In genomic region chr4:59340714-59341113, GRCm38 (mm10) we compare ENCODE assay signal across 9 mouse cellular contexts.
DNase-seq lines count a peak whose midpoint lies in the region; ATAC-seq and TF ChIP-seq lines count a peak whose summit lies in the region.
"Had no signal": no experiment of that assay in that cellular context is flagged by ENCODE, and none has a peak within 500 bp of the region (broad histone marks: within the 10 kb centered on the region; RNA-seq: fewer than 3 reads in every experiment).

No protein-coding gene starts in this region.

- no peak overlapping the region for H3K27ac ChIP-seq in cerebellum, adult 2 months (ENCODE audit: insufficient read depth, low read length)
- no peak overlapping the region for H3K27ac ChIP-seq in hindbrain, embryonic 11.5 days (ENCODE audit: low read depth, low read length)
- no peak overlapping the region for H3K27ac ChIP-seq in lung, postnatal 0 days (ENCODE audit: low read length)

- no peak overlapping the region for H3K9ac ChIP-seq in hindbrain, embryonic 11.5 days (ENCODE audit: low read depth, low read length)
- no peak overlapping the region for H3K9ac ChIP-seq in lung, postnatal 0 days (replicated peaks; ENCODE audit: low read depth)

- no peaks in the 10 kb centered on the region for H3K9me3 ChIP-seq in hindbrain, embryonic 11.5 days (ENCODE audit: control insufficient read depth, low read length)
- no peaks in the 10 kb centered on the region for H3K9me3 ChIP-seq in lung, postnatal 0 days (ENCODE audit: low read length)

- no peak for TF ChIP-seq EP300 in lung, postnatal 0 days (IDR thresholded peaks at IDR 0.05)

- 1% methylated on average over 3 of the region's 3 CpGs for WGBS in cerebellum, adult 2 months
- under 1% methylated on average over 3 of the region's 3 CpGs for WGBS in hindbrain, embryonic 11.5 days
- WGBS in lung, postnatal 0 days, result 0% methylated on average over 3 of the region's 3 CpGs

- no peak overlapping the region for H3K4me3 ChIP-seq in cerebellum, adult 2 months (replicated peaks; ENCODE audit: insufficient read depth, low read depth, low read length)
- no peak overlapping the region for H3K4me3 ChIP-seq in hindbrain, embryonic 11.5 days (ENCODE audit: low read depth, low read length)
- H3K4me3 ChIP-seq in lung, postnatal 0 days (ENCODE audit: low read depth, low read length), result no peak overlapping the region
- H3K4me3 ChIP-seq: myocyte had no signal

- H3K36me3 ChIP-seq in hindbrain, embryonic 11.5 days (ENCODE audit: control insufficient read depth, insufficient read depth, low read length), result no peaks in the 10 kb centered on the region
- no peaks in the 10 kb centered on the region for H3K36me3 ChIP-seq in lung, postnatal 0 days (ENCODE audit: insufficient read depth, low read length)

- no peak for TF ChIP-seq POLR2A in cerebellum, adult 2 months (IDR thresholded peaks at IDR 0.05; ENCODE audit: borderline replicate concordance, insufficient read depth, low read length)

- peak; percentile 93 for ATAC-seq in frontal cortex, adult (ENCODE audit: low TSS enrichment)
- ATAC-seq in hindbrain, embryonic 11.5 days (ENCODE audit: low FRiP score), result peak; percentile 77
- peak; percentile 84 for ATAC-seq in lung, postnatal 0 days

- no peaks in the 10 kb centered on the region for H3K27me3 ChIP-seq in cerebellum, adult 2 months (ENCODE audit: control insufficient read depth, insufficient read depth, low read length)
- H3K27me3 ChIP-seq in hindbrain, embryonic 11.5 days (ENCODE audit: control insufficient read depth, insufficient read depth, low read length), result no peaks in the 10 kb centered on the region
- H3K27me3 ChIP-seq in lung, postnatal 0 days (replicated peaks; ENCODE audit: insufficient read depth, low read length), result no peaks in the 10 kb centered on the region

- no peaks in the 10 kb centered on the region for H3K4me1 ChIP-seq in cerebellum, adult 2 months (ENCODE audit: control insufficient read depth, insufficient read depth, low read length)
- H3K4me1 ChIP-seq in hindbrain, embryonic 11.5 days (replicated peaks; ENCODE audit: control insufficient read depth, insufficient read depth, low read length), result no peaks in the 10 kb centered on the region
- H3K4me1 ChIP-seq in lung, postnatal 0 days (ENCODE audit: insufficient read depth, low read depth, low read length), result peaks cover 6% of the 10 kb centered on the region; the same call in 1 of the 2 replicates

- no peak overlapping the region for H3K4me2 ChIP-seq in hindbrain, embryonic 11.5 days (replicated peaks; ENCODE audit: low read depth, low read length)
- no peak overlapping the region for H3K4me2 ChIP-seq in lung, postnatal 0 days (replicated peaks; ENCODE audit: low read depth, low read length)

- peak; percentile 95 for TF ChIP-seq CTCF in cerebellum, adult 2 months (IDR thresholded peaks at IDR 0.05; ENCODE audit: borderline replicate concordance, insufficient read depth, low read depth, low read length)
- TF ChIP-seq CTCF in lung, postnatal 0 days (IDR thresholded peaks at IDR 0.05), result peak; percentile 98

- peak; percentile 47 for DNase-seq in MEL-GATA-1-ER (ENCODE audit: extremely low read depth, low read depth)
- DNase-seq in cerebellum, adult 2 months, result peak; percentile 59 to 77
- DNase-seq in hindbrain, embryonic 11.5 days (ENCODE audit: low spot score), result peak; percentile 93
- DNase-seq in layer of hippocampus, adult 9-11 months, result peak; percentile 62
- peak; percentile 92 for DNase-seq in lung, postnatal 0 days (ENCODE audit: low spot score)
- peak; percentile 49 for DNase-seq in retina, adult 2 months (ENCODE audit: low read depth, low spot score)
- DNase-seq in thymus, postnatal 25 days, result peak; percentile 93
